Mouse (Mus musculus): ENCODE measurements around the gene Olfr228. TPM values are rescaled to one million over a fixed set of nuclear protein-coding genes. Genes with fewer than 3 reads are reported as not detected.

The Olfr228 gene
- not detected for polyA plus RNA-seq (2015; fragmentation: Illumina TruSeq; extraction: RNeasy Lipid Tissue Mini Kit (QIAGEN cat#74804); ENCODE audit: insufficient read depth, low replicate concordance)

GRCm38 (mm10) chr2:86487286-86487685 is at the start of gene Olfr228:
Gene Olfr228 (minus strand): TSS chr2:86487386.

GRCm38 (mm10) chr2:86508161-86508560 is 21.0 kb upstream of the Olfr228 start, which contains the start of gene Olfr1076:
Gene Olfr1076 (plus strand): TSS chr2:86508461.

DNA sequence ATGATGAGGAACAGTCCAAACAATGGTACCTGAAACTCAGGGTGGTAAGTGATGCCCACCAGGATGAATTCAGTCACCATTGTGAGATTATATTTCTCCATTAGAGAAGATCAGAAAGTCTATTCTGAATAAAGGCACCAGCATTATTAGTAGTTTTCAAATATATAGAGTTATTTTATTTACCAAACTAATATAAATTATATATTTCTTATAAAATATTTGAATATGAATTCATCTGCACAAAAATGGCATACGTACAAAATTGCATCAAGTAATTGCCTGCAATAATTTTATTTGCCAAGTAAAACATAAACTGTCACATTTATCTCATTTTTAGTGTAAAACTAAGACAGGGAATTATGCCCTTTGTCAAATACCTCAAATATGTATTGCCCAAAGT is 31.0 kb downstream of the Olfr228 start, which contains the start of gene Olfr1066:
Gene Olfr1066, minus strand, starts transcription at position 101 of the 400 bp plus-strand sequence.

GRCm38 (mm10) chr2:86450491-86450890 is 36.7 kb downstream of the Olfr228 start, which contains the start of gene Olfr1065:
Gene Olfr1065 (minus strand): TSS chr2:86450591.

Other genes with a start within 250 kb of the Olfr228 start
- gene Olfr1048, start 247.1 kb downstream of the Olfr228 start, polyA plus RNA-seq (2015; fragmentation: Illumina TruSeq; extraction: RNeasy Lipid Tissue Mini Kit (QIAGEN cat#74804); ENCODE audit: insufficient read depth, low replicate concordance), result not detected
- gene Olfr1049, start 229.1 kb downstream of the Olfr228 start, polyA plus RNA-seq (2015; fragmentation: Illumina TruSeq; extraction: RNeasy Lipid Tissue Mini Kit (QIAGEN cat#74804); ENCODE audit: insufficient read depth, low replicate concordance), result not detected
- gene Olfr1051, start 208.3 kb downstream of the Olfr228 start, polyA plus RNA-seq (2015; fragmentation: Illumina TruSeq; extraction: RNeasy Lipid Tissue Mini Kit (QIAGEN cat#74804); ENCODE audit: insufficient read depth, low replicate concordance), result not detected
- gene Olfr1052, start 194.9 kb downstream of the Olfr228 start, polyA plus RNA-seq (2015; fragmentation: Illumina TruSeq; extraction: RNeasy Lipid Tissue Mini Kit (QIAGEN cat#74804); ENCODE audit: insufficient read depth, low replicate concordance), result not detected
- gene Olfr1053, start 172.1 kb downstream of the Olfr228 start, polyA plus RNA-seq (2015; fragmentation: Illumina TruSeq; extraction: RNeasy Lipid Tissue Mini Kit (QIAGEN cat#74804); ENCODE audit: insufficient read depth, low replicate concordance), result not detected
- not detected for gene Olfr1054, start 152.0 kb downstream of the Olfr228 start, polyA plus RNA-seq (2015; fragmentation: Illumina TruSeq; extraction: RNeasy Lipid Tissue Mini Kit (QIAGEN cat#74804); ENCODE audit: insufficient read depth, low replicate concordance)
- gene Olfr1055, start 137.1 kb downstream of the Olfr228 start, polyA plus RNA-seq (2015; fragmentation: Illumina TruSeq; extraction: RNeasy Lipid Tissue Mini Kit (QIAGEN cat#74804); ENCODE audit: insufficient read depth, low replicate concordance), result not detected
- not detected for gene Olfr1056, start 124.9 kb downstream of the Olfr228 start, polyA plus RNA-seq (2015; fragmentation: Illumina TruSeq; extraction: RNeasy Lipid Tissue Mini Kit (QIAGEN cat#74804); ENCODE audit: insufficient read depth, low replicate concordance)
- not detected for gene Olfr1057, start 109.0 kb downstream of the Olfr228 start, polyA plus RNA-seq (2015; fragmentation: Illumina TruSeq; extraction: RNeasy Lipid Tissue Mini Kit (QIAGEN cat#74804); ENCODE audit: insufficient read depth, low replicate concordance)
- gene Olfr1058, start 98.8 kb downstream of the Olfr228 start, polyA plus RNA-seq (2015; fragmentation: Illumina TruSeq; extraction: RNeasy Lipid Tissue Mini Kit (QIAGEN cat#74804); ENCODE audit: insufficient read depth, low replicate concordance), result not detected
- not detected for gene Olfr1061, start 73.3 kb downstream of the Olfr228 start, polyA plus RNA-seq (2015; fragmentation: Illumina TruSeq; extraction: RNeasy Lipid Tissue Mini Kit (QIAGEN cat#74804); ENCODE audit: insufficient read depth, low replicate concordance)
- not detected for gene Olfr1062, start 60.6 kb downstream of the Olfr228 start, polyA plus RNA-seq (2015; fragmentation: Illumina TruSeq; extraction: RNeasy Lipid Tissue Mini Kit (QIAGEN cat#74804); ENCODE audit: insufficient read depth, low replicate concordance)
- not detected for gene Olfr1065, start 36.8 kb downstream of the Olfr228 start, polyA plus RNA-seq (2015; fragmentation: Illumina TruSeq; extraction: RNeasy Lipid Tissue Mini Kit (QIAGEN cat#74804); ENCODE audit: insufficient read depth, low replicate concordance)
- not detected for gene Olfr1066, start 31.1 kb downstream of the Olfr228 start, polyA plus RNA-seq (2015; fragmentation: Illumina TruSeq; extraction: RNeasy Lipid Tissue Mini Kit (QIAGEN cat#74804); ENCODE audit: insufficient read depth, low replicate concordance)
- not detected for gene Olfr1076, start 21.1 kb upstream of the Olfr228 start, polyA plus RNA-seq (2015; fragmentation: Illumina TruSeq; extraction: RNeasy Lipid Tissue Mini Kit (QIAGEN cat#74804); ENCODE audit: insufficient read depth, low replicate concordance)
- gene Olfr1079, start 55.1 kb upstream of the Olfr228 start, polyA plus RNA-seq (2015; fragmentation: Illumina TruSeq; extraction: RNeasy Lipid Tissue Mini Kit (QIAGEN cat#74804); ENCODE audit: insufficient read depth, low replicate concordance), result not detected
- gene Olfr1080, start 70.8 kb upstream of the Olfr228 start, polyA plus RNA-seq (2015; fragmentation: Illumina TruSeq; extraction: RNeasy Lipid Tissue Mini Kit (QIAGEN cat#74804); ENCODE audit: insufficient read depth, low replicate concordance), result not detected
- not detected for gene Olfr1082, start 111.6 kb upstream of the Olfr228 start, polyA plus RNA-seq (2015; fragmentation: Illumina TruSeq; extraction: RNeasy Lipid Tissue Mini Kit (QIAGEN cat#74804); ENCODE audit: insufficient read depth, low replicate concordance)
- not detected for gene Olfr1084, start 152.3 kb upstream of the Olfr228 start, polyA plus RNA-seq (2015; fragmentation: Illumina TruSeq; extraction: RNeasy Lipid Tissue Mini Kit (QIAGEN cat#74804); ENCODE audit: insufficient read depth, low replicate concordance)
- not detected for gene Olfr1085, start 174.6 kb upstream of the Olfr228 start, polyA plus RNA-seq (2015; fragmentation: Illumina TruSeq; extraction: RNeasy Lipid Tissue Mini Kit (QIAGEN cat#74804); ENCODE audit: insufficient read depth, low replicate concordance)
- gene Olfr1086, start 192.7 kb upstream of the Olfr228 start, polyA plus RNA-seq (2015; fragmentation: Illumina TruSeq; extraction: RNeasy Lipid Tissue Mini Kit (QIAGEN cat#74804); ENCODE audit: insufficient read depth, low replicate concordance), result not detected
- gene Olfr1087, start 211.0 kb upstream of the Olfr228 start, polyA plus RNA-seq (2015; fragmentation: Illumina TruSeq; extraction: RNeasy Lipid Tissue Mini Kit (QIAGEN cat#74804); ENCODE audit: insufficient read depth, low replicate concordance), result not detected
- gene Olfr1089, start 246.3 kb upstream of the Olfr228 start, polyA plus RNA-seq (2015; fragmentation: Illumina TruSeq; extraction: RNeasy Lipid Tissue Mini Kit (QIAGEN cat#74804); ENCODE audit: insufficient read depth, low replicate concordance), result not detected